ENCODE assay signal across 8 mouse cellular contexts in genomic region chr4:149893611-149894151, GRCm38 (mm10).
DNase-seq lines count a peak whose midpoint lies in the region; ATAC-seq lines count a peak whose summit lies in the region.
"Had no signal": no experiment of that assay in that cellular context is flagged by ENCODE, and none has a peak within 500 bp of the region (broad histone marks: within the 10 kb centered on the region; RNA-seq: fewer than 3 reads in every experiment).

No protein-coding gene starts in this region.

- no peak overlapping the region for H3K4me3 ChIP-seq in limb, embryonic 11.5 days (ENCODE audit: low read depth, low read length)
- no peak overlapping the region for H3K4me3 ChIP-seq in stomach, embryonic 14.5 days (ENCODE audit: low read depth, low read length)
- H3K4me3 ChIP-seq: liver, embryonic 13.5 days had no signal

- H3K9ac ChIP-seq in limb, embryonic 11.5 days (ENCODE audit: low read length): 0 out of 2 replicates have a peak overlapping the region, but pooled peaks have one; percentile 40
- H3K9ac ChIP-seq in stomach, embryonic 14.5 days (replicated peaks; ENCODE audit: low read depth, low read length): no peak overlapping the region
- H3K9ac ChIP-seq: liver, embryonic 13.5 days had no signal

- DNase-seq in cerebellum, adult 11 months: peak; percentile 39
- DNase-seq in cerebellum, postnatal 36 days: peak; percentile 46 to 49
- peak; percentile 69 for DNase-seq in gastrocnemius, postnatal 25 days
- peak; percentile 93 for DNase-seq in limb, embryonic 11.5 days (ENCODE audit: low spot score)
- DNase-seq in thymus, postnatal 25 days: no peak
- no peak for DNase-seq in spleen, postnatal 10 days (ENCODE audit: low spot score in 2 of 2)
- DNase-seq: liver, embryonic 13.5 days had no signal

- peak overlapping the region; percentile 95 for H3K27ac ChIP-seq in limb, embryonic 11.5 days (replicated peaks; ENCODE audit: low read depth, low read length)
- peak overlapping the region; percentile 90 for H3K27ac ChIP-seq in stomach, embryonic 14.5 days (ENCODE audit: low read length)
- H3K27ac ChIP-seq: liver, embryonic 13.5 days had no signal

- H3K9me3 ChIP-seq in limb, embryonic 11.5 days (ENCODE audit: control insufficient read depth, low read length): no peaks in the 10 kb centered on the region
- no peaks in the 10 kb centered on the region for H3K9me3 ChIP-seq in stomach, embryonic 14.5 days (ENCODE audit: control insufficient read depth, low read depth, low read length)
- H3K9me3 ChIP-seq: liver, embryonic 13.5 days had no signal

- 6% methylated on average over 11 of the region's 11 CpGs for WGBS in limb, embryonic 11.5 days
- 7% methylated on average over 11 of the region's 11 CpGs for WGBS in stomach, embryonic 14.5 days

- peak; percentile 92 for ATAC-seq in limb, embryonic 11.5 days (ENCODE audit: insufficient number of reproducible peaks, low FRiP score, low TSS enrichment, low read depth)
- peak; percentile 82 for ATAC-seq in stomach, embryonic 14.5 days (ENCODE audit: insufficient number of reproducible peaks, insufficient read depth, low FRiP score, low read depth)

- H3K27me3 ChIP-seq in limb, embryonic 11.5 days (ENCODE audit: control insufficient read depth, insufficient read depth, low read length): no peaks in the 10 kb centered on the region
- no peaks in the 10 kb centered on the region for H3K27me3 ChIP-seq in stomach, embryonic 14.5 days (ENCODE audit: control insufficient read depth, insufficient read depth, low read length)

- H3K36me3 ChIP-seq in limb, embryonic 11.5 days (ENCODE audit: control insufficient read depth, insufficient read depth, low read length): no peaks in the 10 kb centered on the region
- no peaks in the 10 kb centered on the region for H3K36me3 ChIP-seq in stomach, embryonic 14.5 days (ENCODE audit: control insufficient read depth, insufficient read depth, low read length)
- H3K36me3 ChIP-seq: liver, embryonic 13.5 days had no signal

- peak overlapping the region; percentile 1 for H3K4me2 ChIP-seq in limb, embryonic 11.5 days (ENCODE audit: low read depth, severe bottlenecking)
- no peak overlapping the region for H3K4me2 ChIP-seq in stomach, embryonic 14.5 days (replicated peaks; ENCODE audit: low read depth, low read length)
- H3K4me2 ChIP-seq: liver, embryonic 13.5 days had no signal

- peaks cover 69% of the 10 kb centered on the region for H3K4me1 ChIP-seq in limb, embryonic 11.5 days (ENCODE audit: control insufficient read depth, insufficient read depth, low read length)
- peaks cover 63% of the 10 kb centered on the region for H3K4me1 ChIP-seq in stomach, embryonic 14.5 days (ENCODE audit: control insufficient read depth, insufficient read depth, low read length)
- H3K4me1 ChIP-seq: liver, embryonic 13.5 days had no signal

Comparison
In these comparisons a context has a peak if more than half of its experiments do, and no peak if none do; other contexts are left out.
1. DNase-seq: peak in cerebellum, adult 11 months (single experiment), cerebellum, postnatal 36 days (2 of 2), gastrocnemius, postnatal 25 days (single experiment) and limb, embryonic 11.5 days (single experiment); none in thymus, postnatal 25 days (single experiment) and spleen, postnatal 10 days (0 of 2).